Mouse (Mus musculus) large intestine, adult 2 months (tissue): Measurements from ENCODE around the gene Akap9. TPM values are rescaled to one million over a fixed set of nuclear protein-coding genes. Genes with fewer than 3 reads are reported as not detected.
"Not testable (repeated sequence)": the region's sequence is repeated elsewhere in the genome, so short reads cannot be mapped to it uniquely, and the experiment has no call there.

Source experiments
- DNase-seq: peaks from one replicate; pipeline ENCODE4 v3.0.0-alpha.2; 2012; ENCODE audit warnings: low read depth, low spot score
- WGBS: fragments of 180-500 bp; shearing (Covaris S2); methylation state at CpG from one replicate; pipeline ENCODE4 v1.1.7; 2018; 5-methylcytosine and 5-hydroxymethylcytosine counted together
- polyA plus RNA-seq: library from polyadenylated mRNA; depleted of rRNA; stranded (reverse); fragments of >200 nt; gene quantifications from 2 replicates; pipeline ENCODE4 v1.2.3, GENCODE M21; 2012

The Akap9 gene
- polyA plus RNA-seq, 1 experiment, result 4.3 TPM

DNA sequence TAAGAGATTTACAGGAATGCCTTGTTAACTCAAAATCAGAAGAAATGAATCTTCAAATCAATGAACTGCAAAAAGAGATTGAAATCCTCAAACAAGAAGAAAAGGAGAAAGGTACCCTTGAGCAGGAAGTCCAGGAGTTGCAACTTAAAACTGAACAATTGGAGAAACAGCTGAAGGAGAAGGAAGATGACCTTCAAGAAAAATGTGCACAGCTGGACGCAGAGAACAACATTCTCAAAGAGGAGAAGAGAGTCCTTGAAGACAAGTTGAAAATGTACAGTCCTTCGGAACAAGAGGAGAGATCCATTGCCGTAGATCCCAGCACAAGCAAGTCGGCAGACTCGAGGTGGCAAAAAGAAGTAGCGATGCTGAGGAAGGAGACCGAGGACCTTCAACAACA is 33.4 kb downstream of the Akap9 start:
- no peak for DNase-seq
- WGBS, result 95% methylated on average over 7 of the region's 7 CpGs

GRCm38 (mm10) chr5:3968415-3968814 is 40.6 kb downstream of the Akap9 start:
- 89% methylated on average over 9 of the region's 9 CpGs for WGBS
- no peak for DNase-seq

DNA sequence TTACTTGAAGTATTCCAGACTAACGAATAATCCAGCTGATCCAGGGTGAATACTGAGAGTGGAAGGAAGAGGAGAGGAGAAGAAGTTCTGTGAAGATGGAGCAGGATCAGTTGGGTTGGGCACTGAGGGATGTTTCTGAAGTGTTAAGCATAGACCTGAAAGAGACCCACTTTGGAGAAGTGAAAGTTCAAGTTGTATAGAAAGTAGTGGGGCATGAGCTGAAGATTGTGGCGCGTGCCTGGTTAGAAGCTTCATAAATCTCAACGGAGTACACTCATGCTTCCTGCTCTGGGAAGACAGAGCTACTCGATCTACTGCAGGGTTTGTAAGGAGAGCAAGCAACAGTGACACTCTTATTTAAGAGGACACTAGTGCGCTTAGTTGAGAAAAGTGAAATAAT is 41.3 kb downstream of the Akap9 start:
- 89% methylated on average over 6 of the region's 6 CpGs for WGBS
- no peak for DNase-seq

GRCm38 (mm10) chr5:3970936-3971335 is 43.1 kb downstream of the Akap9 start:
- DNase-seq, result no peak
- WGBS, result 79% methylated on average over 2 of the region's 2 CpGs

DNA sequence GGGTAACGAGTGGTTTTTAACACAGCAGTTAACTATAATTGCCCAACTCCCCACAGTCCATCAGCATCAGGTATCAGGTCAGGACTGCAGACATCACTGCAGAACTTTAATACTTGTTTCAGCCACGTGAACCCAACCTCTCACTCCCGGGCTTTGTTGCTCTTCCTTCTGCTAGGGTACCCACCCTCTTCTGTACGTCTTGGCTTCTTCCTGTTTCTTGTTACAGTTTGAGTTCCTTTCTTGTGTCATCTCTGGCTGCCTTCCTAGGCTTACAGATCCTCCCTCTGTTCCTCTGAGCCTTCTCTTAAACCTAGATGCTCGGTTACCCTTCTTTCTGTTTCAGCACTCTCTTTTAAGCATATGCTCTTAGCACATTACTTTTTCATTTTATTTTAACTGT is 45.9 kb downstream of the Akap9 start:
- DNase-seq, result no peak
- 79% methylated on average over 5 of the region's 5 CpGs for WGBS

DNA sequence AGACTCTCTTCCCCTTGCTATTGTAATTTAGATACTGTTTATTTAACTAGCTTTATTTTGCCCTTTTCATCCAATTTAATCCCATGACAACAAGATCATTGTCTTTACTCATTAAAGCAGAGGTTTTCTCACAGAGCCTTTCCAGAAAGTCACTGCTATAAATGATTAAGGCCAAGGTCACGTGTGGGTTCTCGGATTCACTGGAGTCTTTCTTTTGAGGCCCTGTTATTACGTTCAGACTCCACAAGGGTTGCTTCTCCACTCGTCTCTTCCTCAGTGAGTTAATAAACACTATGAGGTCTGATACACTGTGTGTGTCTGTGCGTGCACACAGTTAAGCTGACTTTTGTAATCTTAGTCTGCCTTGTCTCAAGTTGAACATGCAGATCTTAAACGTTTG is 47.0 kb downstream of the Akap9 start:
- no peak for DNase-seq
- WGBS, result 83% methylated on average over 6 of the region's 6 CpGs

- DNase-seq, result no peak
- 96% methylated on average over 8 of the region's 8 CpGs for WGBS
Measured at GRCm38 (mm10) chr5:3976111-3976510, 48.3 kb downstream of the Akap9 start.

DNA sequence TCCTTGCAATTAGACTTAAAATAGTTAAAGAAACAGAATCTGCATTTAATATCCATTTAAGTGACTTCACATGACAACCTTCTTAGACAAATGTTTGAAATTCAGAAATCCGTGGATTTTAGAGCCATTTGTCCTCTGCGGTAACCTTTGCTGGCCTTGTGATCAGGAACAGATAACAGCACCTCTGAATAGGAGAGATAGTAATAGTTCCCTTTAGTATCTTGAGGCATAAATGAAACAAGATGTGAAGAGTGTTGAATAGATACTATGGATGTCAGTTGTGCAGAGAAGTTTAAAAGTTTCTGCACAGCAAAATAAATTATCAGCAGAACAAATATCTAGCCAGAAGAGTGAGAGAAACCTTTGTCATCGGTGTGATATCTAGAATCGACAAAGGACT is 50.0 kb downstream of the Akap9 start:
- WGBS, result 93% methylated on average over 4 of the region's 4 CpGs

GRCm38 (mm10) chr5:3989608-3990007 is 61.8 kb downstream of the Akap9 start:
- DNase-seq, result no peak
- WGBS, result 23% methylated on average over 1 of the region's 1 CpGs

More for the DNA sequence above, 50.0 kb downstream of the Akap9 start:
- DNase-seq, result no peak

DNA sequence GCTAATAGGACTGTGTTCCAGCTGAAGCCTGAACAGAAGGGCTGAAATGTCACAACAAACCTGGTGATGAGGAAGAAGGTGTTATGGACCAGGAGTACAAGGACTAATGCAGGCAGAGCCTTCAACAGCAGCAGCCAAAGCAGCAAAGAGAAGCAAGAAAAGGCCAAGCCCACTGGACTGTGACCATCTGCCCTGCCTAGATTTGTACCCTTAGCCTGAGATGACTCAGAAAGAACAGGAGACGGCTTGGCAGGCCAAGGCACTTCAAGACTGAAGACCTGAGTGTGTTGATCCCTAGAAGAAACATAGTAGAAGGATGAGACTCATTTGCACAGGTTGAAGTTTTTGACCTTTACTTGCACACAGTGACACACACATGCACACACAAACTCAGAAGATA is 62.6 kb downstream of the Akap9 start:
- WGBS, result 59% methylated on average over 1 of the region's 1 CpGs
- no peak for DNase-seq

GRCm38 (mm10) chr5:4004531-4005469 is 76.9 kb downstream of the Akap9 start:
- DNase-seq, result no peak
- 35% methylated on average over 16 of the region's 16 CpGs for WGBS

DNA sequence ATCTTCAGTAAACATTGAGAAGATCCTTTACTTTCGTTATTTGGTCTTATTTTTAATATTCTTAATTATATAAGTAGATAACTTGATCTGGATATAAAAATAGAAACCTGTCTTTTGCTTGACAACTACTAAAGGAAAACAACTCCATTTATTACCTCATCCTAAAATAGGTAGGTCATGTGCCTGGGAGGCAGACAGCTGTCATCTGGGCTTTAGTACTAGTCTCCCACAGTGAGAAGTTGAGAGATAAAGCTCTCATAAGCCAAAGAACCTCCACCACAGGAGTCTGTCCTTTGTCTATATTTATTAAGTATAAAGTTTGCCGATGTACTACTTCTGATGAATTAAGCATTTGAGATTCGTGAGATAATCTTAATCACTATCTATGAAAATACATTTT is 78.8 kb downstream of the Akap9 start:
- WGBS, result 93% methylated on average over 3 of the region's 3 CpGs
- no peak for DNase-seq

DNA sequence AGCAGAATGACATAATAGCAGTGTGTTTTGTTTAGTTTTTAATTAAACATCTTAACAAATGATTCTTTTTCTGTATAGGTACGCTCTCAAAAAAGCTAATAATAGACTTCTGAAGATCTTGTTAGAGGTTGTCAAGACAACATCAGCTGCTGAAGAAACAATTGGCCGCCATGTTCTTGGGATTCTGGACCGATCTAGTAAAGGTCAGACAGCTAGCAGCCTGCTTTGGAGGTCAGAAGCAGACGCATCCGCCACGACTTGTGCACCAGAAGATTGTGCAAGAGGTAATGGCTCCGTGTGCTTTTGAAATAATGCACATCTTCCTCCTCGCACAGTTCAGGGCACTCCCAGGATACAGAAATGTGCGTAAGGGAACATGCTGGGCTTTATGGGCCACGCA is 80.4 kb downstream of the Akap9 start:
- WGBS, result 94% methylated on average over 10 of the region's 10 CpGs

DNA sequence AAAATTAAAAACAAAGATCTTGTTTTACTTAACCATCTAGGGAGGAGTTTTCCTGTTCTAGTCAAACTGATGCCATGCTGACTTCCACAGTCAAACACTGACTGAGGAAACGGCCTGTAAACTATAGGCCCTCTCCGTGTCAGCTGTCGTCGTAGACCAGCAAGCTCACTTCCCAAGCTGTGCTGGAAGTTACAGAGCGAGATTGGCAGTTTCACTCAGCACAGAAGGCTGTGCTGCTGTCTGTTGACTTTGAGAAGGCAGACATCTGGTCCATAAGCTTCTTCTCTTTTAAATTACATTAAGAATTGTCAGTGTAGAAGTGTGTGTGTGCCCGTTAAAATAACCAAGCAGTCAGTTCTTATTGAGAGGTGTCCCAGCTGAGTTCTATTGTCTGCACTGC is 81.7 kb downstream of the Akap9 start:
- WGBS, result 90% methylated on average over 6 of the region's 6 CpGs
- DNase-seq, result no peak

More for the DNA sequence above, 80.4 kb downstream of the Akap9 start:
- no peak for DNase-seq

DNA sequence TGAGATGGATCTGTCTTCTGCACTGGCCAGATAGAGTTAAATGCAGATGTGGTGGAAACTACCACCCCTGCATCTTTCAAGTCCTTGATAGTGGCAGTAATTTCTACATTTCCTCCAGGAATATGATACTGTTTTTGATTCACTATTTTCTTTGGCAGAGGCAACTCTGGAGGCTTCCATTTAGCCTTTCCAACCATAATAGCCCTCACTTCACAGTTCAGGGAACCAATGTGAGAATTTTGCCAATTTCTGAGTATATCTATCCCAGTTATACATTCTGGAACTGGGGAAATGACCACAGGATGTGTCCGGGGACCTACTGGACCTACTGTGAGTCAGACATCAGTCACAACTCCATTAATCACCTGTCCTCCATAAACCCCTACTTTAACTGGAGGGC is 89.8 kb downstream of the Akap9 start:
- WGBS, result 90% methylated on average over 1 of the region's 1 CpGs
- DNase-seq, result not testable (repeated sequence)

DNA sequence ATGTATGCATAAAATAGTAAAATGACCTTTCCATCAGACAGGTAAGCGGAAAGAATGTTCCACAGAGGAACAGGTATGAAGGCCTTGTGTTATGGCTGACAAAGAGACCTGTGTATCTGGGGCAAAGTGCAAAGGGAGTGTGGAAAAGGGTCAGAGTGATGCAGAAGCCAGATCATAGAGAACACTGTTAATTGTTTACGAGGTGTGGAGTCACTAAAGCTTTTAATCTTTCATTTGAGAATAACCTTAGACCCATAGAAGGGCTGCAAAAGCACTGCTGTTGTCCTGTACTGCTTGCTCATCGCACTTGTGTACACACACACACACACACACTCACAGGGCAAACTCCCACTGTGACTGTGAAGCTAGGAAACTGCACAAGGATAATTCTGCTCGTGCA is 91.5 kb downstream of the Akap9 start:
- no peak for DNase-seq
- 35% methylated on average over 4 of the region's 4 CpGs for WGBS

GRCm38 (mm10) chr5:4020018-4020417 is 92.2 kb downstream of the Akap9 start:
- WGBS, result 34% methylated on average over 1 of the region's 1 CpGs
- no peak for DNase-seq

GRCm38 (mm10) chr5:4023186-4023585 is 95.3 kb downstream of the Akap9 start:
- 18% methylated on average over 13 of the region's 13 CpGs for WGBS
- DNase-seq, result no peak

- DNase-seq, result no peak
- WGBS, result 40% methylated on average over 16 of the region's 16 CpGs
Measured at GRCm38 (mm10) chr5:4023742-4024681, 96.2 kb downstream of the Akap9 start.

GRCm38 (mm10) chr5:4024727-4025126 is 96.9 kb downstream of the Akap9 start:
- DNase-seq, result no peak
- 12% methylated on average over 4 of the region's 4 CpGs for WGBS
